Mouse (Mus musculus) C2C12 (cell line): Measurements from ENCODE around the gene Zmpste24.

Experiments used
- CTCF ChIP-seq: IDR thresholded peaks from one replicate; pipeline ENCODE4 v1.5.1; 2011; ENCODE audit not compliant: control insufficient read depth, insufficient read depth, insufficient read length
- USF1 ChIP-seq: IDR thresholded peaks from one replicate; pipeline ENCODE4 v1.6.1; 2011; ENCODE audit warnings: low read depth, mild to moderate bottlenecking, control low read depth, moderate library complexity

- TF ChIP-seq CTCF (no peak), USF1 (no peak)
Observed at GRCm38 (mm10) chr4:121023464-121023863, 74.6 kb downstream of the Zmpste24 start.
